Mouse (Mus musculus) cerebellum, adult 2 months (tissue): ENCODE results near the gene Bcar1. TPM values are rescaled to one million over a fixed set of nuclear protein-coding genes. Genes with fewer than 3 reads are reported as not detected.

Experiments used
- DNase-seq, 2 experiments: peaks; one replicate each; pipeline ENCODE4 v3.0.0; 2021
- H3K27ac ChIP-seq: fragments of 200-500 bp; 2 replicates; pipeline ENCODE4 v1.5.1; 2012; ENCODE audit warnings: low read length, control low read depth, inconsistent platforms; ENCODE audit not compliant: insufficient read depth
- H3K27me3 ChIP-seq: fragments of 200-500 bp; 2 replicates; pipeline ENCODE4 v1.6.1; 2012; ENCODE audit warnings: inconsistent platforms, mild to moderate bottlenecking, low read length, moderate library complexity; ENCODE audit not compliant: control insufficient read depth, insufficient read depth
- H3K4me1 ChIP-seq: fragments of 200-500 bp; 2 replicates; pipeline ENCODE4 v1.6.1; 2011; ENCODE audit warnings: low read length; ENCODE audit not compliant: control insufficient read depth, insufficient read depth
- H3K4me3 ChIP-seq: fragments of 200-500 bp; replicated peaks from 2 replicates; pipeline ENCODE3; 2011; ENCODE audit warnings: mild to moderate bottlenecking, low read depth, low read length, control low read depth; ENCODE audit not compliant: insufficient read depth
- CTCF ChIP-seq: fragments of 200-500 bp; IDR thresholded peaks from 2 replicates; pipeline ENCODE4 v1.5.1; 2011; ENCODE audit warnings: low read depth, mild to moderate bottlenecking, control low read depth, low read length, moderate library complexity, borderline replicate concordance; ENCODE audit not compliant: insufficient read depth
- POLR2A ChIP-seq: fragments of 200-500 bp; IDR thresholded peaks from 2 replicates; pipeline ENCODE4 v1.6.1; 2011; ENCODE audit warnings: low read length, control low read depth, borderline replicate concordance; ENCODE audit not compliant: insufficient read depth
- WGBS: fragments of 180-500 bp; shearing (Covaris S2); methylation state at CpG from one replicate; pipeline ENCODE4 v1.1.7; 2018; 5-methylcytosine and 5-hydroxymethylcytosine counted together
- polyA plus RNA-seq: library from polyadenylated mRNA; depleted of rRNA; stranded (reverse); fragments of >200 nt; gene quantifications from 2 replicates; pipeline ENCODE4 v1.2.3, GENCODE M21; 2012; rRNA removed

The Bcar1 gene
- polyA plus RNA-seq, result 129 and 146 TPM in 2 replicates

- peak within 1 kb of the TSS; percentile 66 for H3K27ac ChIP-seq
- H3K4me1 ChIP-seq, result peaks cover 46% of the 10 kb centered on the region
- no peaks in the 10 kb centered on the region for H3K27me3 ChIP-seq
- 6% methylated on average over 38 of the region's 40 CpGs for WGBS
- H3K4me3 ChIP-seq, result peak within 1 kb of the TSS; percentile 63
- TF ChIP-seq CTCF (no peak), POLR2A (peak; percentile 16; the same call in 1 of the 2 replicates)
- peak; percentile 82 to 85 for DNase-seq
These were observed at the start of gene Bcar1 for GRCm38 (mm10) chr8:111743792-111744696. Bcar1 (minus strand) TSS chr8:111743809.

- DNase-seq, result no peak
- TF ChIP-seq CTCF (no peak), POLR2A (no peak)
- Histone ChIP-seq H3K4me1 (peaks cover 19% of the 10 kb centered on the region), H3K27me3 (no peaks in the 10 kb centered on the region), H3K27ac (no peak overlapping the region), H3K4me3 (no peak overlapping the region)
These were observed 46.0 kb upstream of the Bcar1 start for GRCm38 (mm10) chr8:111789639-111790038.

- no peak for DNase-seq
- H3K27ac ChIP-seq, result no peak overlapping the region
- H3K4me3 ChIP-seq, result no peak overlapping the region
- H3K27me3 ChIP-seq, result no peaks in the 10 kb centered on the region
- H3K4me1 ChIP-seq, result peaks cover 18% of the 10 kb centered on the region
- WGBS, result 89% methylated on average over 4 of the region's 4 CpGs
- no peak for TF ChIP-seq POLR2A
- TF ChIP-seq CTCF, result no peak
These were observed 45.6 kb upstream of the Bcar1 start for GRCm38 (mm10) chr8:111789200-111789599.

DNA sequence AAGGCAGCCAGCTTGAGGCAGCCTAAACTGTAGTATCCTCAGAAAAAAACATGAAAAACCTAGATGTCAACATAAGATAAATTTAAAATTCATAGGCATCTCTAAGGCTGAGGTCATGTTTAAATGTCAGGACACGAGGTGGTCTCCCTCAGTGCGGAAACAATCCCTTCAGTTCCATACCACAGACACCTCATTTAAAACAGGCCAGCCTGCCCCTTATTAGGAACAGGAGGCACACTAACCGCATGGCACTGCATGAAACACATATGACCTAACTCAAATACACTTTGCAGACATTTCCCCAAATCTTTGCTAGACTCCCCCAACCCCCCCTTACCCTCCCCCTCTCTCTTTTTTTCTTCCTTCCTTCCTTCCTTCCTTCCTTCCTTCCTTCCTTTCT is 44.9 kb upstream of the Bcar1 start:
- Histone ChIP-seq H3K27ac (no peak overlapping the region), H3K4me1 (peaks cover 18% of the 10 kb centered on the region), H3K27me3 (no peaks in the 10 kb centered on the region), H3K4me3 (no peak overlapping the region)
- TF ChIP-seq POLR2A (no peak), CTCF (no peak)
- WGBS, result 89% methylated on average over 3 of the region's 3 CpGs
- DNase-seq, result no peak

- DNase-seq, result no peak
- TF ChIP-seq CTCF, result no peak
- TF ChIP-seq POLR2A, result no peak
- H3K4me3 ChIP-seq, result no peak overlapping the region
- no peak overlapping the region; the same call in 1 of the 2 replicates for H3K27ac ChIP-seq
- peaks cover 20% of the 10 kb centered on the region for H3K4me1 ChIP-seq
- 81% methylated on average over 5 of the region's 5 CpGs for WGBS
- no peaks in the 10 kb centered on the region for H3K27me3 ChIP-seq
These were observed 44.5 kb upstream of the Bcar1 start for GRCm38 (mm10) chr8:111788085-111788484.

GRCm38 (mm10) chr8:111787683-111788082 is 44.1 kb upstream of the Bcar1 start:
- DNase-seq, result peak in 1 of 2 experiments; percentile 34
- TF ChIP-seq POLR2A (no peak), CTCF (no peak)
- Histone ChIP-seq H3K27me3 (no peaks in the 10 kb centered on the region), H3K4me1 (peaks cover 23% of the 10 kb centered on the region), H3K27ac (no peak overlapping the region; the same call in 1 of the 2 replicates), H3K4me3 (no peak overlapping the region)
- 29% methylated on average over 4 of the region's 4 CpGs for WGBS

DNA sequence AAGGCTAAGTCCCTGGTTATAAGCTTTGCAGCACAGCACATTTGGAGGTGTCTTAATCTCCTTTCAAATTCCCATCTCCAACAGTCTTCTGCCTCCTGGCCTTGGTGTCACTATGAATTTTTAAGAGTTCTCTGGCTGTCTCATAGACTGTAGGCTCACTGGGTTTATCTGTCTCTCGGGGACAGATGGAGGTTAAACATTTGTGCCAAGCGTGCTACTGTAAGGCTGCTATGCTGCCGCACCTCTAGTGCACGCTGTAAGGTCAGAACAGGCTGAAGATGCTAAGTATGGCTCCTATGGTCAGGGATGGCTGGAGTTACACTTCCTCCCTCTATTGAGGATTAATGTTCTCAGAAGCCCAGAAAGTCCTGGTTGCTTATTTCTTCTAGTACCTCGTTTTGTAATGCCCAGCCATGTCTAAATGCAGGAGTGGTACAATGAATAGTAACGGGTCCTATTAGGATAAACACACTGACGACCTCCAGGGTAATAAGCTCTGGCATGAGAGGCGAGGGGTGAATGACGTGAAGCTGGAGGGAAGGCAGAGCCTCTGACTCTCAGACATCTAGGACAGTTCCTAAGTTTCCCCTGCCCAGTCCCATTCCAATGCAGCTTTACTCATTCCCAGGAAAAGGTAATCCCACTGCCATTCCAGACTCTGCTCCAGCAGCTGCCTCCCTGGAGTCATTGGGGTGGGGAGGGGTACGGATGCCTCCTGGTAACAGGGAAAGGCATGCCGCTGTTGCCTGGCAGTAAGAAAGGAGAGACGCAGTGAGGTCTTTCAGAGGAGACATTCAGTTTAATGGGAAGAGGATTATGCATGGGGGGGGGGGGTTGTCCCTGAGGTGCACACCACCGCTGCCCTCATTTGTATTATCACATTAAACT is 43.3 kb upstream of the Bcar1 start:
- Histone ChIP-seq H3K27ac (no peak overlapping the region), H3K4me3 (no peak overlapping the region), H3K4me1 (peaks cover 25% of the 10 kb centered on the region), H3K27me3 (no peaks in the 10 kb centered on the region)
- DNase-seq, result peak in 1 of 2 experiments; percentile 32
- TF ChIP-seq POLR2A (no peak), CTCF (no peak)
- WGBS, result 43% methylated on average over 13 of the region's 13 CpGs
